Mouse (Mus musculus): ENCODE results near the gene Frmd4a. TPM values are rescaled to one million over a fixed set of nuclear protein-coding genes. Genes with fewer than 3 reads are reported as not detected.

Gene Frmd4a
- total RNA-seq, 4 experiments from 2014 or later = 16.0 to 23.6 (median 21.8) TPM

GRCm38 (mm10) chr2:4137493-4137892 is 120.0 kb downstream of the Frmd4a start:
- DNase-seq (ENCODE audit: low spot score) = no peak

DNA sequence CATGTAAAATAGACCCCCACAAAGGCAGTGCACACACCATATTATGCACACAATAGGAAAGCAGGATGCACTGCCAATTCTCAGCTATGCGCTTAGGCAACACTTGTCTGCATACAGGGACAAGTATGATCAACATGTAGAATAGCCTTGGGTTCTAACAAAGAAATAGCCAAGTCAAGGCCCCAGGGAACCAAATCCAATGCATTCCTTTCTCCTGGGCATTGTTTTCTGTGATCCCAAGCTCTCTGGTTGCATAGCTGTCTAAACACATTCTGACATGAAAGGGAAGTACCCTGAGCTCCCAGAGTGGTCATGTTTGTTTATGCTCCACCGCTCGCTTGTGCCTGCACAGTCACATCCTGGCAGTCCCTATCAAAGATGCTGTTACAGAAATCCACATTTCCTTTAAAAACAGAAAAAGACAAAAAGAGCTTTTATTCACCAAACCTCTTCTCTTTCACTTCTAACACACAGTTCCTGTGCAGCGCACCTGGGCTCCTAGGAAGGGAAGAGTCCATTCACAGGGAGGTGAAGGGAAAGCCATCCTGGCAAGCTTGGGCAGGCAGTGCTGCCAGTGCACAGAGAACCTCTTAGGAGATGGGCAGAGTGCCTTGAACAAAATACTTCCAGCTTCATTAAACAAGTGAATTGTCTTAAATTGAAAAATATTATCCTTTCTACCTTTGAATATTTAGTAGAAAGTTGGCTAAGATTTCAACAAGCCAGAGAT is 124.9 kb downstream of the Frmd4a start:
- DNase-seq (ENCODE audit: low spot score) = no peak

DNA sequence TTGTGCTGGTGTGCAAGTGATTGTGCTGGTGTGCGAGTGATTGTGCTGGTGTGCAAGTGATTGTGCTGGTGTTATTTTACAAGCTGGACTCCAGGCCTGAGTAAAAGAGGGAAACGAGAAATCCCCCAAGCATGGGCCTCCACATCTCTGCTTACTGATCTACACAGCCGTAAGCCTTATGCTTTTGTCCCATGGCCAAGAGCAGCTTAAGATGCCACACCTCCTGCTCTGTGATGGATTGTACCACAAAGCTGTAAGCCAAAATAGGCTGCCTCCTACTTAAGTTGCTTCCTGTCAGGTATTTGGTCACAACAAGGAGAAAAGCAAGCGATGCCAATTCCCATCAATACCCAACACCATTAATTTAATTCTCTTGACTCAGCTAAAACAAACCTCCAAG is 126.9 kb downstream of the Frmd4a start:
- no peak for DNase-seq (ENCODE audit: low spot score)

GRCm38 (mm10) chr2:4152521-4153040 is 135.1 kb downstream of the Frmd4a start:
- DNase-seq (ENCODE audit: low spot score) = no peak

DNA sequence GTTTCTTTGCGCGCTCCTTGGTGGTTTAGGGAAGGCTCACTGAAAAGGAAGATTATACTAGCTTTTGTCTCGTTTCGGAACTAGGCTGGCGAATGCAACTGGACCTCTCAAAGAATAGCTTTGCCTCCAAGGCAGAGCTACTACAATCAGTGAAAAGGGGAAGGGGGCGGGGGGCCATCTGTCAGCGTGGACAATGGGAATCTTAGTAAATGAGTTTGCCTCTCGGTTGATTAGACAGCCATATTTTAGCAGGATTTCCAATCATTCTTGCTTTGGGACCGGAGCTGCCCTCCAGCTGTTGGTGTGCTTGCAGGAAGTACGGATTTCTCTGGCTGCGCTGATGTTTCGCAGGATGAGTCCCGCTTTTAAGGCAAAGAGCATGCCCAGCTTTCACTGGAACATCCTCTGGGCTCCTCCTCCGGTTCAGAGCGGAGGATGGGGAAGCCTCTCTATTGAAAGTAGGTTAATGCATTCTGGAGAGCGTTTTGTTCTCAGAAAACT is 135.7 kb downstream of the Frmd4a start:
- no peak for DNase-seq (ENCODE audit: low spot score)

DNA sequence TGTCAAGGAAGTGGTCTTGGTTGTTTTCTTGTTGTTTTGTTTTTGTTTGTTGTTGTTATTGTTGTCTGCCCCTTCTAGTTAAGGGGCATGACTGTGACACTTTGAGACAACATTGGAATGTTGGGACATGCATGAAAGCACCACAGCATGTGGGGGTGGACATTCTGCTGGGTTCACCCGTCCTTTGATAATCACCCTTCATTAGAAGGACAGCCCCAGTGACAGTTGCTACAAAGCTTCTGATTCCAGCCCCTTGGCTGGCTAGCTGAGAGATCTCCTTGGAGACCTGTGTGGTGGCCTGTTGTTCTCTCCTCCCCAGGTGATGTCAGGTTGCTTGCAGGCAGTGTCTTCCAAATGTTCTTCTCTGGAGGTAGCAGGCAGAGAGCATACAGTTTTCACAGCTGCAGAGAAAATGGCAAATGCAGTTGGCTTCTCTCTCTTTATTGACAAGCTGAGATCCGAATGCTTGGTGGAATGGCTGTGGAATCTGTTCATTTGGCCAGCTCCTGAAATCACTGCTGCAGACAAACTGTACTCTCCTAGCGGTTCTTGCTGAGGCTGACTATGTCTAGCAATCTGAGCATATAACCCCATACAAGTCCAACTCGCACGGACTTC is 136.6 kb downstream of the Frmd4a start:
- DNase-seq (ENCODE audit: low spot score) = no peak

- no peak for DNase-seq (ENCODE audit: low spot score)
These were observed 137.1 kb downstream of the Frmd4a start for GRCm38 (mm10) chr2:4154654-4155047.

GRCm38 (mm10) chr2:4155406-4155805 is 137.9 kb downstream of the Frmd4a start:
- no peak for DNase-seq (ENCODE audit: low spot score)

DNA sequence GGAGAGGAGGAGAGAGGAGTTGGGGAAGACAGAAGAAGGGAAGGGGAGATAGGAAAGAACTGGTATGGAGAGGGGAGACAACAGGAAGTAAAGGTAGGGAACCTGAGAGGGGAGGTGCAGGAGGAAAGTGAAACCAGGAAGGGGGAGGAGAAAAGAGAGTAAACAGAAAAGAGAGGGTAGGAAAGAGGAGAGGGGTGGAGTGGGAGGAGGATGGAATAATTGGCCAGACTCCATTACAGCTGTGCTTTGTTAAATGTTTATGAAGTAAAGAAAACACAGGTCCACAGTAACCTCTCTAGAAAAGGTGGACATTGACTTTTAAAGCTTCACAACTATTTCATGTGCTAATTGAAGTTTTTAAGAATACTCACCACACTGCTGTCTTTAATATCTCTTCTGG is 139.0 kb downstream of the Frmd4a start:
- no peak for DNase-seq (ENCODE audit: low spot score)

- no peak for DNase-seq (ENCODE audit: low spot score)
These were observed 139.9 kb downstream of the Frmd4a start for GRCm38 (mm10) chr2:4157396-4157795.

DNA sequence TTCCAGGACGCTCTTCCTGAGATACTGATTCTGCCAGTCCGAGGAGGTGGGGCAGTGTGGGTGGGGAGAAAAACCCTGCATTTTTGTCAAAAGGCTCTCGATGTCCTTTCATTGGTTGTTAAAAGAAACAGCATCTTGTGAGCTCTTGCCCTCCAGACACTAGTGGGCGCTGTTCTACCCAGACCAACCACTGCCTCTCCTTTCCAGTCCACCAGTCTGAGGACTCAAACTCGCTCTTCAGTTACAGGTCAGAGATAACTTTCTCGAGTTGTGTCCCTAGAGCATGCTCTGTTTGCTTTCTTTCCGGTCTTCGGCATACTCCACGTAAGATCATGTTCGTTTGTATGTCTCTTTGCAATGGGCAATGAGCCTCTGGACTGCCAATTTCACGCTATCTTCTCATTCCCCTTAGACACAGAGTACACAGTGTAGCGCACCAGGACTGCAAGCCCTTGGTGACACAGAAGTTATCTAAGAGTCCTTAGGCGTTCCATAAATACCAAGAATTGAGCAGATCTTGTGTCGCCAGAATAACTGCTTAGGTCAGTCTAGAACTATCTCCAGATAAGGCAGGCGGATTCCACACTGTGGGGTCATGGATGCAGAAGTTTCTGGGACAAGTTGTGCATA is 142.2 kb downstream of the Frmd4a start:
- DNase-seq (ENCODE audit: low spot score) = no peak

- DNase-seq (ENCODE audit: low spot score) = no peak
These were observed 148.7 kb downstream of the Frmd4a start for GRCm38 (mm10) chr2:4166191-4166590.

DNA sequence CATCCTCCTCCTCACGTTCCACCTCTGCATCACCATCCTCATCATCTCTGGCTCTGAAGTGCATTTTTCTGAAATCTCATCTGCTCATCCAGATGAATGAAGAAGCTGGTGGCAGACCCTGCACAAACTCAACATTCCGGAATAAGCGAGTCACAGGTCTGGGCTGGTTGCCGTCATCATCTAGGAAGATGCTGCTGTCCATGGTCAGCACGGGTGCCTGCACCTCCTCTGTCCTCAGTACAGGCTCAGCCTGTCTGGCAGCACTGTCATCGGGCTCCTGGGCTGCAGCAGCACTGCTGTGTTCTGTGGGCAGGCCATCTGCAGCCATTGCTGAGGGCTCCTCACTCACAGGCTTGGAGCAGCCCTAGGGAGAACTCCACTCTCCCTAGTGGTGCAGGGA is 149.6 kb downstream of the Frmd4a start:
- DNase-seq (ENCODE audit: low spot score) = no peak

GRCm38 (mm10) chr2:4169726-4170125 is 152.2 kb downstream of the Frmd4a start:
- no peak for DNase-seq (ENCODE audit: low spot score)

- DNase-seq (ENCODE audit: low spot score) = no peak
These were observed 152.7 kb downstream of the Frmd4a start for GRCm38 (mm10) chr2:4170189-4170588.

GRCm38 (mm10) chr2:4184991-4185390 is 167.5 kb downstream of the Frmd4a start:
- DNase-seq (ENCODE audit: low spot score) = no peak

DNA sequence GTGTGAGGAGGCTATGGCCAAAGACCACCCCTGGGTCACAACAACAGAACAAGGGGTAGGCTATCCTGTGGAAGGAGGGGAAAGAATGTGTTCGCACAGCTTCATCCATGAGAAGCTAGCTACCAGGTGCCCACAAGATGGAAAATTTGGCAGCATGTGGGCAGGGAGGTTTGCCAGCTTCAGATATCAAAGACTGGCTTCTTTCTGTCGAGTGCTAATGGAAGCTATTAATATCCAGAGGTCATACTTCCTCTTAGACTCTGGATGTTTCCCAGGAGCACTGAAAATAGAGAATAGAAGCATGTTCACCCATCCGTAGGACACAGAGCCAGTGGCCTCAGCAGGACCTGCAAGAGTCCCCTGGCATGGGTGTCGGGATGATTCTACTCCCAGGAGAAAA is 170.0 kb downstream of the Frmd4a start:
- peak; percentile 72 for DNase-seq (ENCODE audit: low spot score)

GRCm38 (mm10) chr2:4188303-4188702 is 170.8 kb downstream of the Frmd4a start:
- no peak for DNase-seq (ENCODE audit: low spot score)

DNA sequence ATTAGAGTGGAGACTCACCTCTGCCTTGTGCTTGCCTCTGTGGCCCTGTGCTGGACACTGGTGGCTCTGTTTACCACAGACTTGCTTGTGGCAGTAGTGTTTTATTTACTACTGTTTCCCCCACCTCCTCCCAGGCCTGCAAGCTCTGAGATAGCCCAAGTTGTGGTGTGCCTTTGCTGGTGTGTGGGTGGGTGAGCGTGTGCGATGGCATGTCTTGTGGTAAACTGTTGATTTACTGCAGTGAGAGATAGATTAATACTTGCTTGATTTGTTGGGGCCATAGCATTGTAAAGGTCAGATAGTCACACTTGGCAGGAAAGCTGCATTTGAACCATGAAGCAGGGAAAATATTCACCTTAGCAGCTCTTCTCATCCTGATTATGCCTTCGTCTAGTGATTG is 172.8 kb downstream of the Frmd4a start:
- DNase-seq (ENCODE audit: low spot score) = no peak

DNA sequence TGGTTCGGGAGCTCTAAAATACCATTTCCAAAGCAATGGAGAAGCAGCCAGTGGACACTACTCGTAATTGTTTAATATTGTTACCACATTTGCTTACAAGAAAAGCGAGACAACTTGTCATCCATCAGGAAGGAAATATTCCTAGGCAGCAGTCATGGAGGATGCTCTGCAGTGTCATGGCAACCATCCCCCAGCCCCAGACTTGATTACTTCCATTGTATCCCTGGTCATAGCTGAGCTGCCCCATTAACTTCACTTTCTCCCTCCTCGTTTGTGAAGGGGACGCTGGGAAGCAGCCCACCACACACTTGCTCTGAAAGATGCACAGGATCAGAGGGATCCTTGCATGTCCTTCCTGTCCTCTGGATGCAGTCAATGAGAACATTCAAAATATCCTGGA is 173.5 kb downstream of the Frmd4a start:
- DNase-seq (ENCODE audit: low spot score) = no peak

DNA sequence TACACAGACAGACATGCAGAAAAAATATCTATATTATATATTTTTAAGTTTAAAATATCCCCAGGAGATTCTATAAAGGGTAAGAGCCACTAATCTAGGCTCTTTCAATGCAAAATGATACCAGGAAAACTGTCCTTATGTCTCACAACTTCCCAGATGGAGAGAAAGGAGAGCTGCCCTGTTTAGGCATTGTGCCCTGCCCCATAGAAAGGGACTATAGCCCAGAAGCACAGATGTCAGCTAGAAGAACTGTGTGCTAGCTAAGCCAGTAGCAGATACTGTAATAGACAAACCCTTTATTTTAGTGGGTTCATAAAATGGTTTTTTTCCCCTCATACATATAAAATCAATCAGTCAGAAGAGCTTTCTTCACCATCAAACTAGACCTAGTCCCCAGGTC is 175.7 kb downstream of the Frmd4a start:
- no peak for DNase-seq (ENCODE audit: low spot score)

- DNase-seq (ENCODE audit: low spot score) = no peak
These were observed 177.0 kb downstream of the Frmd4a start for GRCm38 (mm10) chr2:4194324-4195014.
